Mouse (Mus musculus): ENCODE results near the gene Hipk1.
"Not testable (repeated sequence)": the region's sequence is repeated elsewhere in the genome, so short reads cannot be mapped to it uniquely, and the experiment has no call there.

- not testable (repeated sequence) for TF ChIP-seq CTCF, EP300 (IDR thresholded peaks at IDR 0.05)
These were observed 48.8 kb upstream of the Hipk1 start for GRCm38 (mm10) chr3:103840195-103840594.
